Mouse (Mus musculus) embryonic facial prominence, embryonic 11.5 days (tissue): ENCODE data around the gene Olfr1537. TPM values are rescaled to one million over a fixed set of nuclear protein-coding genes. Genes with fewer than 3 reads are reported as not detected.

Experiments used
- ATAC-seq: fragments of 200-750 bp; cut with Nextera tagmentation; replicated peaks from 2 replicates; pipeline ENCODE4 v1.8.0; 2017; ENCODE audit warnings: low read depth; ENCODE audit not compliant: insufficient number of reproducible peaks, low FRiP score, low TSS enrichment
- DNase-seq: peaks from one replicate; pipeline ENCODE4 v3.0.0-alpha.2; 2015; ENCODE audit warnings: low spot score
- H3K27ac ChIP-seq: fragments of 300-500 bp; sonication (generic); replicated peaks from 2 replicates; pipeline ENCODE4 v1.5.1; 2014; ENCODE audit warnings: mild to moderate bottlenecking, low read depth, low read length, control low read depth
- H3K27me3 ChIP-seq: fragments of 300-500 bp; sonication (generic); 2 replicates; pipeline ENCODE4 v1.6.1; 2014; ENCODE audit warnings: mild to moderate bottlenecking, low read length, moderate library complexity, mixed read lengths; ENCODE audit not compliant: control insufficient read depth, insufficient read depth
- H3K36me3 ChIP-seq: fragments of 300-500 bp; sonication (generic); replicated peaks from 2 replicates; pipeline ENCODE4 v1.6.1; 2014; ENCODE audit warnings: low read depth, mild to moderate bottlenecking, low read length, moderate library complexity, mixed read lengths; ENCODE audit not compliant: control insufficient read depth, insufficient read depth
- H3K4me1 ChIP-seq: fragments of 300-500 bp; sonication (generic); 2 replicates; pipeline ENCODE4 v1.6.1; 2014; ENCODE audit warnings: low read length, mixed read lengths; ENCODE audit not compliant: control insufficient read depth, insufficient read depth
- H3K4me2 ChIP-seq: fragments of 300-500 bp; sonication (generic); 2 replicates; pipeline ENCODE4 v1.6.1; 2014; ENCODE audit warnings: low read depth, mild to moderate bottlenecking, control low read depth, low read length, moderate library complexity
- H3K4me3 ChIP-seq: fragments of 300-500 bp; sonication (generic); 2 replicates; pipeline ENCODE4 v1.5.1; 2014; ENCODE audit warnings: low read depth, low read length, control low read depth
- H3K9ac ChIP-seq: fragments of 300-500 bp; sonication (generic); replicated peaks from 2 replicates; pipeline ENCODE4 v1.6.1; 2014; ENCODE audit warnings: mild to moderate bottlenecking, control low read depth, low read length
- H3K9me3 ChIP-seq: fragments of 300-500 bp; sonication (generic); replicated peaks from 2 replicates; pipeline ENCODE4 v1.6.1; 2016; ENCODE audit warnings: mild to moderate bottlenecking, low read length, inconsistent platforms, mixed read lengths; ENCODE audit not compliant: control insufficient read depth
- WGBS: fragments of 180-500 bp; shearing (Covaris S2); extraction: QIAGEN DNeasy Blood & Tissue Kit; methylation state at CpG from one replicate; pipeline ENCODE4 v1.1.7; 2014; 5-methylcytosine and 5-hydroxymethylcytosine counted together
- polyA plus RNA-seq: library from polyadenylated mRNA; unstranded; fragments of >200 nt; fragmentation: Nextera tagmentation; extraction: Ambion mirVana; gene quantifications from 2 replicates; pipeline ENCODE4 v1.2.1, GENCODE M21; 2014

Olfr1537 gene
- not detected in 2 replicates for polyA plus RNA-seq

DNA sequence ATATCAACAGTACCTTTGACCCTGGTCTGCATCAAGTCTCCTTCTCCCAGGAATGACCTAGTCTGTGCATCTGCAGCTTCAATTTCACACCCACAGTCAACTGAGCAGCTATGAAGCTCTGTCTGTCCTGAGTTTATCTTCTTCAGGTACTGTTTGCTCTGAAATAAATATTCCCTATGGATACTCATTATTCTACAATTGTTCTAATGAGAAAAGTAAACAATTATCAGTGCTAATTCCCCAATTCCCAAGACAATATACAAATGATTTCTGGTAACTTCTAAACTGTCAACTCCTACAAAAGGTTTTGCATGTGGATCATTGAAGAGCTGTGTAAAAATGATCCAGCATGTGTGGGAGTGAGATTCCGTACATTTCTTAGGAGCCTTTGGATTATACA, at the start of gene Olfr1537:
Gene Olfr1537, minus strand, starts transcription at position 101 of the 400 bp plus-strand sequence.
- Histone ChIP-seq H3K9me3 (no peaks in the 10 kb centered on the region), H3K4me3 (no peak within 1 kb of the TSS), H3K4me1 (no peaks in the 10 kb centered on the region), H3K36me3 (no peaks in the 10 kb centered on the region), H3K9ac (no peak within 1 kb of the TSS), H3K27ac (no peak within 1 kb of the TSS), H3K4me2 (no peak within 1 kb of the TSS), H3K27me3 (no peaks in the 10 kb centered on the region)
- DNase-seq (no peak), ATAC-seq (no peak)
- 73% methylated on average over 1 of the region's 1 CpGs for WGBS

DNA sequence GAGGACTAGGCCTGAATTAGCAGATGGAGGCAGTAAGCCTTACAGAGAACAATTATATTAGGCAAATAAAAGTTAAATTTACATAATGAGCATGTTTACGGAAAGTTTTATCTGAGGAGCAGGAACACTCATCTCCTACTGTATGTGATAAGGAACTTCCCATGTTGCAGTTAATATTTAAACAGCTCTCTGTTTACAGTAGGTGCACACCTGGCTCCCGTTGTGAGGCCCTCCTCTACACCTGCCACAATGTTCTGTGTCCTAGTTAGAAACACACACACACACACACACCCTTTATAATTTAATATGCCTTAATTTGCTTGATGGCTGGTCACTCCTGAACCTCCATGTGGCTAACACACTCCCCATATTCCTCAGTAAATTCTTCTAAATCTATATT, 37.3 kb upstream of the Olfr1537 start:
- no peak overlapping the region for H3K9ac ChIP-seq
- no peaks in the 10 kb centered on the region for H3K27me3 ChIP-seq
- no peak for DNase-seq
- no peaks in the 10 kb centered on the region for H3K9me3 ChIP-seq
- no peak overlapping the region for H3K27ac ChIP-seq
- H3K4me2 ChIP-seq: no peak overlapping the region
- WGBS: 76% methylated on average over 2 of the region's 2 CpGs
- no peak for ATAC-seq
- no peaks in the 10 kb centered on the region for H3K4me1 ChIP-seq
- no peak overlapping the region for H3K4me3 ChIP-seq
- H3K36me3 ChIP-seq: no peaks in the 10 kb centered on the region

DNA sequence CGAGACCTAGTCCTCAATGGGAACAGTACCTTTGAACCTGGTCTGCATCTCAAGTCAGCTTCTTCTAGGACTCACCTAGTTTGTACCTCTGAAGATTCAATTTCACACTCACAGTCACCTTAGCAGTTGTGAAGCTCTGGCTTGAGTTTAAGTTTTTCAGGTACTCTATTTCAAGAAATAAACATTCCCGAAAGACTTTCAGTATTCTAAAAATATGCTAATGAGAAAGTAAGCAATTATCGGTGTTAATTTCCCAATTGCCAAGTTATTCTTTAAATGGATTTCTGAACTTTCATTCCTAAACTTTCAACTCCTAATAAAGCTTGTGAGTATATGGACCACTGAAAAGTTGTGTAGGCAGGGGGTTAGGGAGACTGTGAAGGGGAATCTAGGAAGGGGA, 26.9 kb upstream of the Olfr1537 start, which contains the start of gene Olfr945:
Gene Olfr945, minus strand, starts transcription at position 101 of the 400 bp plus-strand sequence.
- ATAC-seq: no peak
- Histone ChIP-seq H3K4me2 (no peak within 1 kb of the TSS), H3K9ac (no peak within 1 kb of the TSS), H3K27me3 (no peaks in the 10 kb centered on the region), H3K9me3 (no peaks in the 10 kb centered on the region), H3K36me3 (no peaks in the 10 kb centered on the region), H3K4me3 (no peak within 1 kb of the TSS), H3K4me1 (no peaks in the 10 kb centered on the region), H3K27ac (no peak within 1 kb of the TSS)
- 74% methylated on average over 3 of the region's 3 CpGs for WGBS
- no peak for DNase-seq

DNA sequence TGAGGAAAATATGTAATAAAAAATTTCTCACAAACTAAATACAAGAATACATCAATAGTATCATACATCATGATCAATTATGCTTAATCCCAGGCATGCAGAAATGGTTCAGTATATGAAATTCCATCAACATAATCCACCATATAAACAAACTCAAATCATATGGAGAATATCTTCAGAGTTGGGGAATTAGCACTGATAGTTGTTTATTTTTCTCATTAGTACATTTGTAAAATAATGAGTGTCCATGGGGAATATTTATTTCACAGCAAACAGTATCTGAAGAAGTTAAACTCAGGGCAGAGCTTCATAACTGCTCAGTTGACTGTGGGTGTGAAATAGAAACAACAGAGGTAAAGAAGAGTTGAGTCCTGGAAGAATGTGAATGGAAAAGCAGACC, 48.2 kb downstream of the Olfr1537 start, which contains the start of gene Olfr944:
Gene Olfr944, plus strand, starts transcription at position 301 of the 400 bp plus-strand sequence.
- no peak within 1 kb of the TSS for H3K27ac ChIP-seq
- H3K4me2 ChIP-seq: no peak within 1 kb of the TSS
- no peaks in the 10 kb centered on the region for H3K27me3 ChIP-seq
- H3K4me1 ChIP-seq: no peaks in the 10 kb centered on the region
- DNase-seq: no peak
- no peaks in the 10 kb centered on the region for H3K9me3 ChIP-seq
- no peak for ATAC-seq
- H3K4me3 ChIP-seq: no peak within 1 kb of the TSS
- no peak within 1 kb of the TSS for H3K9ac ChIP-seq
- H3K36me3 ChIP-seq: no peaks in the 10 kb centered on the region

Other genes starting within 250 kb of the Olfr1537 start
- gene Olfr146, start 226.6 kb downstream of the Olfr1537 start, polyA plus RNA-seq: not detected in 2 replicates
- not detected in 2 replicates for gene Olfr937, start 185.0 kb downstream of the Olfr1537 start, polyA plus RNA-seq
- gene Olfr938, start 171.1 kb downstream of the Olfr1537 start, polyA plus RNA-seq: not detected in 2 replicates
- gene Olfr27, start 121.9 kb downstream of the Olfr1537 start, polyA plus RNA-seq: not detected in 2 replicates
- not detected in 2 replicates for gene Olfr943, start 83.7 kb downstream of the Olfr1537 start, polyA plus RNA-seq
- not detected in 2 replicates for gene Olfr944, start 48.1 kb downstream of the Olfr1537 start, polyA plus RNA-seq
- gene Olfr945, start 26.8 kb upstream of the Olfr1537 start, polyA plus RNA-seq: not detected in 2 replicates
- gene Olfr948, start 76.1 kb upstream of the Olfr1537 start, polyA plus RNA-seq: not detected in 2 replicates
- not detected in 2 replicates for gene Olfr951, start 137.4 kb upstream of the Olfr1537 start, polyA plus RNA-seq
- not detected in 2 replicates for gene Olfr952, start 177.2 kb upstream of the Olfr1537 start, polyA plus RNA-seq
- not detected in 2 replicates for gene Olfr954, start 206.7 kb upstream of the Olfr1537 start, polyA plus RNA-seq
- gene Olfr955, start 221.9 kb upstream of the Olfr1537 start, polyA plus RNA-seq: not detected in 2 replicates
- gene Olfr44, start 244.0 kb upstream of the Olfr1537 start, polyA plus RNA-seq: not detected in 2 replicates